Mouse (Mus musculus): Measurements from ENCODE around the gene Xpr1. TPM values are rescaled to one million over a fixed set of nuclear protein-coding genes. Genes with fewer than 3 reads are reported as not detected.

Gene Xpr1
- total and polyA plus RNA-seq, 3 experiments: 11.5 to 176 (median 43.4) TPM

DNA sequence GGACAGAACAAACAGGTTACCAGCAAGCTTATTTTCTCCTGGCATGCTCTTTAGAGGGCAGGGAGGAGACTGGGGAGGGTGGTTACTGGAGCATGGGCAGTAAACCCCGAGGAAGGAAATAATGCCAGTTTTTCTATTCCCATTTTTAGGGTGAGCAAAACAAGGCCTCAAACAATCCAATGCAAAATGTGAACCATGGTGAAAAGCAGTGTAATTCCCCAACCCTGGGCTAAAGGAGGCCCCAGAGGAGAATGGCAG lies 174.8 kb downstream of the Xpr1 start:
- TF ChIP-seq POLR2AphosphoS5 (IDR thresholded peaks at IDR 0.05; ENCODE audit: insufficient replicate concordance, low read depth, low read length) (no peak), GATA1 (IDR thresholded peaks at IDR 0.05; ENCODE audit: borderline replicate concordance, low read length) (no peak), TAL1 (conservative IDR thresholded peaks at IDR 0.05; ENCODE audit: low read depth, low read length) (no peak), CTCF (IDR thresholded peaks at IDR 0.05; ENCODE audit: low read depth, low read length) (no peak), GATA2 (IDR thresholded peaks at IDR 0.05; ENCODE audit: borderline replicate concordance, low read depth, low read length) (no peak)
- Histone ChIP-seq H3K36me3 (replicated peaks) (no peaks in the 10 kb centered on the region), H3K27me3 (ENCODE audit: insufficient read depth, low read length) (peaks cover 30% of the 10 kb centered on the region), H3K4me1 (ENCODE audit: insufficient read depth, low read depth, low read length) (no peaks in the 10 kb centered on the region), H3K9me3 (replicated peaks) (peaks cover 6% of the 10 kb centered on the region), H3K4me3 (ENCODE audit: low read depth, low read length) (no peak overlapping the region)
- DNase-seq (ENCODE audit: low spot score): no peak
- ATAC-seq (ENCODE audit: extremely low read depth, insufficient number of reproducible peaks, low FRiP score, poor library complexity, severe bottlenecking): no peak

DNA sequence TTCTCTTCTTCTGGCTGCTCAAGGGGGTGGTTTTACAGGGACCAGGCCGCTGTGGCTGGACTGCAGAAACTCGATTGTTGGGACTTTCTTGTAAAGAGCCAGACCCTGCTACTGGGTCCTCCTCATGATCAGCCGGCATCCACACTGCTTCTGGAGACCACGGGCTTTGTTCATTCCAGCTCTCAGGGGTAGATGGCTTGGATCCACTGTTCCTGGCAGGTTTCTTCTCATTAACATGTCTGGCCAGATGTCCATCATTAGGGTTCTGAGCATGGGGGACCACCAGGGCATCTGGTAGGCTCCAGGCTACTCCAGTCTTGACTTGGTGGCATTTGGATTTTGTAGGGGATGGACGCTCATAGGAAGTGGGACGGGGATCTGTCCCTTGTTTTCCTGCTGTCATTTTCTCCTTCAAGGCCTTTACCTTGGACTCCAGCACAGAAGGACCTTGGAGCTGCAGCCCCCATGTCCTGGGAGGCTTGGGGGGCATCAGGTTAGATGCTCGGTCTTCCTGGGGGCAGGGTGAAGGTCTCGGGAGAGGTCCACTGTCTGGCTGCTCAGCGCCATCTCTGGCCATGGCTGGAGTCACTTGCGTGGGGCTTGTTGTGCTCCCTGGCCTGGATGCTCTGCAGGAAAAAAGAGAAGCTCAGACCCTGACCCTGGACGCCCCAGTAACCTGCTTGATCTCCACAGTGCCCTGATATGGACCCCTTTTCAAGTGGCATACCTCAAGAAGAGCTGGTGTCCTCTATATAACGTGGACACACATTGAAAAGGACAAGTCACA lies 175.3 kb downstream of the Xpr1 start:
- TF ChIP-seq POLR2AphosphoS5 (IDR thresholded peaks at IDR 0.05; ENCODE audit: insufficient replicate concordance, low read depth, low read length) (no peak), CTCF (IDR thresholded peaks at IDR 0.05; ENCODE audit: low read depth, low read length) (no peak), GATA1 (IDR thresholded peaks at IDR 0.05; ENCODE audit: borderline replicate concordance, low read length) (no peak), GATA2 (IDR thresholded peaks at IDR 0.05; ENCODE audit: borderline replicate concordance, low read depth, low read length) (no peak), TAL1 (conservative IDR thresholded peaks at IDR 0.05; ENCODE audit: low read depth, low read length) (no peak)
- no peaks in the 10 kb centered on the region for H3K4me1 ChIP-seq (ENCODE audit: insufficient read depth, low read depth, low read length)
- ATAC-seq (ENCODE audit: extremely low read depth, insufficient number of reproducible peaks, low FRiP score, poor library complexity, severe bottlenecking) (no peak), DNase-seq (ENCODE audit: low spot score) (no peak)
- peaks cover 6% of the 10 kb centered on the region for H3K9me3 ChIP-seq (replicated peaks)
- H3K36me3 ChIP-seq (replicated peaks): no peaks in the 10 kb centered on the region
- H3K27me3 ChIP-seq (ENCODE audit: insufficient read depth, low read length): peaks cover 35% of the 10 kb centered on the region
- no peak overlapping the region for H3K4me3 ChIP-seq (ENCODE audit: low read depth, low read length)

DNA sequence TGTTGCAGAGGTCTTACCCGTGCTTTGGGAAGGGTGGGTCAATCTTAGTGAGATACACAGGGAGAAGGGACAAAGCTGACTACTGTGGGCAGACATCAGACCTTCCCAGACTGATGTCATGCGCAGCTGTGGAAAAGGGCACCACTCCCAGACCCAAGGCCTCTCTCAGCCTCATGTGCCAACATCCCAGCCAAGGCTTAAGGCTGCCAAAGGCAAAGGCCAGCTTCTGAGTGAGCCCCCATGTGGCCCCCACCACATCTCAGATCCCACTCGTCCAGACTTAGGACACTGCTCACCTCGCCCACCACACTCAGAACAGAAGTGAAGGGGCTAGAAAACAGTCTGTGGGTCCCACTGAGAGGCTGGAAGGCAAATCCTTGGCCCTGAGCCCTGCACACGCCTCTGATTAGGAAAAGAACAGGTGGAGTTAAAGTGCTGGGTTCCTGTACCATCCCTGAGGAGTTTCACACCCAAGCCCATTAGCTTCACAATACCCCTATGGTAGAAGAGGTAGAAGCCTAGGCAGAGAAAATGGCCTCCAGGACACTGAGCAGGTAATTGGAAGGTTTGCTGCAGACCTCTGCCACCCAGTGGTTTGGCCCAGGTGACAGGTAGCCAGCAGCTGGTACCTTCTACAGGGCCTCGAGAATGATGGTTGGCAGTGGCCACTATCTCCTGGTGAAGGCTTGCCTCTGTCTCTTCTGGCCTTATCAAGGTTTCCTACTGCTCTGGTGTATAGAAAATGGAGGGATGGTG lies 177.1 kb downstream of the Xpr1 start:
- DNase-seq (ENCODE audit: low spot score) (no peak), ATAC-seq (ENCODE audit: extremely low read depth, insufficient number of reproducible peaks, low FRiP score, poor library complexity, severe bottlenecking) (no peak)
- H3K4me1 ChIP-seq (ENCODE audit: insufficient read depth, low read depth, low read length): no peaks in the 10 kb centered on the region
- H3K27me3 ChIP-seq (ENCODE audit: insufficient read depth, low read length): peaks cover 37% of the 10 kb centered on the region
- no peaks in the 10 kb centered on the region for H3K36me3 ChIP-seq (replicated peaks)
- H3K9me3 ChIP-seq (replicated peaks): peaks cover 6% of the 10 kb centered on the region
- no peak overlapping the region for H3K4me3 ChIP-seq (ENCODE audit: low read depth, low read length)
- no peak for TF ChIP-seq GATA1 (IDR thresholded peaks at IDR 0.05; ENCODE audit: borderline replicate concordance, low read length)
- no peak for TF ChIP-seq CTCF (IDR thresholded peaks at IDR 0.05; ENCODE audit: low read depth, low read length)
- no peak for TF ChIP-seq TAL1 (conservative IDR thresholded peaks at IDR 0.05; ENCODE audit: low read depth, low read length)
- no peak for TF ChIP-seq GATA2 (IDR thresholded peaks at IDR 0.05; ENCODE audit: borderline replicate concordance, low read depth, low read length)
- no peak for TF ChIP-seq POLR2AphosphoS5 (IDR thresholded peaks at IDR 0.05; ENCODE audit: insufficient replicate concordance, low read depth, low read length)

DNA sequence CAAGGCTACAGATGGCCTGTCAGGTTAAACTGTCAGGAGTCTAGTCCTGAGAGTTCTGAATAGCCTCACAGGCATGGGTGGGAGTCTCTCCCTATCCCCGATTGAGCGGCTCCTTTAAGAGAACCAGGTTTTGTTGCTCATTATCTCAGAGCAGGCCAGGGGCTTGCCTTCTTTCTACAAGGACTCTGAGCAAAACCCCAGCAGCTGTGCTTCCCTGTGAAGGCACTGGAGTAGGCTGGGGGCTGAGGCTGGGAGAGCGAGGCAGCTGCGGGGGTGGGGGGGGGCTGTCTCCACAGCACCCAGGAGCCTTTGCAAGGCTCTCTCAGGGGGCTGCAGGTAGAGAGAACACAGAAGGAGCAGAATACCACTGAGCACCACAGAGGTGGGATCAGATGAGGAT lies 178.0 kb downstream of the Xpr1 start:
- Histone ChIP-seq H3K36me3 (replicated peaks) (no peaks in the 10 kb centered on the region), H3K9me3 (replicated peaks) (peaks cover 2% of the 10 kb centered on the region; the same call in 1 of the 2 replicates), H3K4me3 (ENCODE audit: low read depth, low read length) (no peak overlapping the region), H3K27me3 (ENCODE audit: insufficient read depth, low read length) (peaks cover 32% of the 10 kb centered on the region), H3K4me1 (ENCODE audit: insufficient read depth, low read depth, low read length) (no peaks in the 10 kb centered on the region)
- ATAC-seq (ENCODE audit: extremely low read depth, insufficient number of reproducible peaks, low FRiP score, poor library complexity, severe bottlenecking): no peak
- no peak for TF ChIP-seq POLR2AphosphoS5 (IDR thresholded peaks at IDR 0.05; ENCODE audit: insufficient replicate concordance, low read depth, low read length)
- TF ChIP-seq GATA1 (IDR thresholded peaks at IDR 0.05; ENCODE audit: borderline replicate concordance, low read length): no peak
- no peak for TF ChIP-seq CTCF (IDR thresholded peaks at IDR 0.05; ENCODE audit: low read depth, low read length)
- TF ChIP-seq TAL1 (conservative IDR thresholded peaks at IDR 0.05; ENCODE audit: low read depth, low read length): no peak
- no peak for TF ChIP-seq GATA2 (IDR thresholded peaks at IDR 0.05; ENCODE audit: borderline replicate concordance, low read depth, low read length)
- no peak for DNase-seq (ENCODE audit: low spot score)

DNA sequence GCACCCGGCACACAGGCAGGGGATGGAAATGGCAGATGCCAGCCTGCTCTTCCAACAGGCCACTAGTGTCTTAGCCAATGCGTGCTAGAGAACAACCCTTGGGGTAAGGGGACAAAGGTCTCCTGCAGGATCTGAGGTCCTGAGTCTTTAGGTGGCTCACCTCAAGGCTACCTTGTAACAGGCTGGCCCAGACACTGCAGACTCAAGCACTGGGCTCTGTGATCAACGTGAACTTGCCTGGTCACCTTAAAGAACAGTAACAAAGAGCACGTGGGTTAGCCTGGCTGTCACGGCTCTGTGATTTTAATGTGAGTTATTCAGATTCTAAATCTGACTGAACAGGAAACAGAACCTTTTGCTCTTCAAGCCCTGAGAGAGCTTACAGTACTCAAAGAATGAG lies 179.1 kb downstream of the Xpr1 start:
- H3K4me3 ChIP-seq (ENCODE audit: low read depth, low read length): no peak overlapping the region
- H3K27me3 ChIP-seq (ENCODE audit: insufficient read depth, low read length): peaks cover 41% of the 10 kb centered on the region
- H3K9me3 ChIP-seq (replicated peaks): no peaks in the 10 kb centered on the region
- DNase-seq (ENCODE audit: low spot score): no peak
- no peaks in the 10 kb centered on the region for H3K36me3 ChIP-seq (replicated peaks)
- TF ChIP-seq TAL1 (conservative IDR thresholded peaks at IDR 0.05; ENCODE audit: low read depth, low read length): no peak
- TF ChIP-seq POLR2AphosphoS5 (IDR thresholded peaks at IDR 0.05; ENCODE audit: insufficient replicate concordance, low read depth, low read length): no peak
- no peak for TF ChIP-seq GATA1 (IDR thresholded peaks at IDR 0.05; ENCODE audit: borderline replicate concordance, low read length)
- no peak for TF ChIP-seq CTCF (IDR thresholded peaks at IDR 0.05; ENCODE audit: low read depth, low read length)
- TF ChIP-seq GATA2 (IDR thresholded peaks at IDR 0.05; ENCODE audit: borderline replicate concordance, low read depth, low read length): no peak
- H3K4me1 ChIP-seq (ENCODE audit: insufficient read depth, low read depth, low read length): no peaks in the 10 kb centered on the region
- ATAC-seq (ENCODE audit: extremely low read depth, insufficient number of reproducible peaks, low FRiP score, poor library complexity, severe bottlenecking): no peak

DNA sequence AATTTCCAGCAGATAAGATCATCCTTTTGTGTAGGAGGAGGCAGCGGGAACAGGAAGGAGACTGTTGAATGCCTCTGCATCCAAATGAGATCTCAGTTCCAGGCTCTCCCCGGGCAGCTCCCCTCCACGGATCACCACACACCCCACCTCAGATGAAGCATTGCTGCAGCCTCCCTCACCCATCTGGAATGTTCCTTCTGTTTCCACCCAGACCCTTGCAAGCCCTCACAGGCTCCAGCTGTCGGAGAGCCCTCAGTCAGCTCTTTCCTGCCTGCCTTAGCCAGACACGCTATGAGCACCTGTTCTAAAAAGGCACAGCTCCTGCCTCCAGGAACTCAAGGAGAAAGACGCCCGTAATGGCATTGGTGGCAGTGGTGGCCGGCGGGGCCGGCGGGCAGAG lies 179.8 kb downstream of the Xpr1 start:
- Histone ChIP-seq H3K9me3 (replicated peaks) (no peaks in the 10 kb centered on the region), H3K4me1 (ENCODE audit: insufficient read depth, low read depth, low read length) (no peaks in the 10 kb centered on the region), H3K4me3 (ENCODE audit: low read depth, low read length) (no peak overlapping the region), H3K36me3 (replicated peaks) (no peaks in the 10 kb centered on the region), H3K27me3 (ENCODE audit: insufficient read depth, low read length) (peaks cover 47% of the 10 kb centered on the region)
- ATAC-seq (ENCODE audit: extremely low read depth, insufficient number of reproducible peaks, low FRiP score, poor library complexity, severe bottlenecking) (no peak), DNase-seq (ENCODE audit: low spot score) (no peak)
- TF ChIP-seq GATA2 (IDR thresholded peaks at IDR 0.05; ENCODE audit: borderline replicate concordance, low read depth, low read length): no peak
- no peak for TF ChIP-seq CTCF (IDR thresholded peaks at IDR 0.05; ENCODE audit: low read depth, low read length)
- no peak for TF ChIP-seq POLR2AphosphoS5 (IDR thresholded peaks at IDR 0.05; ENCODE audit: insufficient replicate concordance, low read depth, low read length)
- no peak for TF ChIP-seq GATA1 (IDR thresholded peaks at IDR 0.05; ENCODE audit: borderline replicate concordance, low read length)
- TF ChIP-seq TAL1 (conservative IDR thresholded peaks at IDR 0.05; ENCODE audit: low read depth, low read length): no peak
